Mouse (Mus musculus) forebrain, embryonic 14.5 days (tissue): ENCODE data around the gene Ccdc60. TPM values are rescaled to one million over a fixed set of nuclear protein-coding genes. Genes with fewer than 3 reads are reported as not detected.

Experiments used
- ATAC-seq: fragments of 200-750 bp; cut with Nextera tagmentation; 2 replicates; pipeline ENCODE4 v1.8.0; 2017; ENCODE audit warnings: mild to moderate bottlenecking, moderate library complexity
- DNase-seq: peaks from one replicate; pipeline ENCODE4 v3.0.0-alpha.2; 2015; ENCODE audit warnings: low spot score
- H3K27ac ChIP-seq: fragments of 300-500 bp; sonication (generic); 2 replicates; pipeline ENCODE4 v1.5.1; 2014; ENCODE audit warnings: low read depth, mild to moderate bottlenecking, control low read depth, low read length, moderate library complexity
- H3K27me3 ChIP-seq: fragments of 300-500 bp; sonication (generic); replicated peaks from 2 replicates; pipeline ENCODE4 v1.6.1; 2014; ENCODE audit warnings: low read length, control low read depth, mixed read lengths; ENCODE audit not compliant: control insufficient read depth, insufficient read depth
- H3K36me3 ChIP-seq: fragments of 300-500 bp; sonication (generic); 2 replicates; pipeline ENCODE4 v1.6.1; 2014; ENCODE audit warnings: low read length, control low read depth; ENCODE audit not compliant: control insufficient read depth, insufficient read depth
- H3K4me1 ChIP-seq: fragments of 300-500 bp; sonication (generic); 2 replicates; pipeline ENCODE4 v1.6.1; 2014; ENCODE audit warnings: antibody characterized with exemption, low read length, control low read depth; ENCODE audit not compliant: control insufficient read depth, insufficient read depth
- H3K4me2 ChIP-seq: fragments of 300-500 bp; sonication (generic); 2 replicates; pipeline ENCODE4 v1.6.1; 2014; ENCODE audit warnings: mild to moderate bottlenecking, control low read depth, low read length
- H3K4me3 ChIP-seq: fragments of 300-500 bp; sonication (generic); 2 replicates; pipeline ENCODE4 v1.5.1; 2014; ENCODE audit warnings: low read depth, low read length, control low read depth
- H3K9ac ChIP-seq: fragments of 300-500 bp; sonication (generic); 2 replicates; pipeline ENCODE4 v1.6.1; 2014; ENCODE audit warnings: mild to moderate bottlenecking, low read length, control low read depth, moderate library complexity
- H3K9me3 ChIP-seq: fragments of 300-500 bp; sonication (generic); replicated peaks from 2 replicates; pipeline ENCODE4 v1.6.1; 2016; ENCODE audit warnings: low read length, control low read depth, mixed read lengths; ENCODE audit not compliant: control insufficient read depth
- WGBS: fragments of 180-500 bp; shearing (Covaris S2); extraction: QIAGEN DNeasy Blood & Tissue Kit; methylation state at CpG from one replicate; pipeline ENCODE4 v1.1.7; 2014; 5-methylcytosine and 5-hydroxymethylcytosine counted together
- polyA plus RNA-seq: library from polyadenylated mRNA; unstranded; fragments of >200 nt; fragmentation: Nextera tagmentation; extraction: Ambion mirVana; gene quantifications from 2 replicates; pipeline ENCODE4 v1.2.1, GENCODE M21; 2014

Gene Ccdc60
- polyA plus RNA-seq, 1 experiment from 2014 or later: 0.89 TPM

DNA sequence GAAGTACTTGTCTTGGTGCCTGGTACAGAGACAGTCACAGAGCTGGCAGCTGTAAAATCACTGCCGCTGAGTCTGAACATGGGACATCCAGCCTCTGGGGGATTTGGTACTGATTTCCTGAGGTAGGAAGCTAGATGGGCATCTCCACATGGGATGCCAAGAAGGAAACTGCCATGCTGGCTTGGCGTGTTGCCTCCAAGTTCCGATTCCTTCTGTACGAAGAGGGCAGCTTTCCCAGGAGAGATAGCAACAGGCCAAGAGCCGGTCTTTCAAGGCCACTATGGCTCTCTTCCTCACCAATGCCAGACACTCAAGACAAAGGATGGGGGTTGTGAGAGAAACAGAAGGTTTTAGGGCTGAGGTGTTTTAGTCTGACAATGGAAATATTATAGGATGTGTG, 26.8 kb downstream of the Ccdc60 start:
- 96% methylated on average over 5 of the region's 5 CpGs for WGBS
- Histone ChIP-seq H3K27me3 (no peaks in the 10 kb centered on the region), H3K4me2 (no peak overlapping the region), H3K36me3 (no peaks in the 10 kb centered on the region), H3K4me3 (no peak overlapping the region), H3K9ac (no peak overlapping the region), H3K27ac (no peak overlapping the region), H3K4me1 (peaks cover 4% of the 10 kb centered on the region; the same call in 1 of the 2 replicates), H3K9me3 (no peaks in the 10 kb centered on the region)
- no peak for DNase-seq
- ATAC-seq: no peak

- Histone ChIP-seq H3K4me1 (peaks cover 4% of the 10 kb centered on the region; the same call in 1 of the 2 replicates), H3K9ac (no peak overlapping the region), H3K9me3 (no peaks in the 10 kb centered on the region), H3K4me2 (no peak overlapping the region), H3K27ac (no peak overlapping the region), H3K36me3 (no peaks in the 10 kb centered on the region), H3K4me3 (no peak overlapping the region), H3K27me3 (no peaks in the 10 kb centered on the region)
- DNase-seq: no peak
- WGBS: 89% methylated on average over 5 of the region's 5 CpGs
- ATAC-seq: no peak
Measured at GRCm38 (mm10) chr5:116260356-116260755, 28.4 kb downstream of the Ccdc60 start.

DNA sequence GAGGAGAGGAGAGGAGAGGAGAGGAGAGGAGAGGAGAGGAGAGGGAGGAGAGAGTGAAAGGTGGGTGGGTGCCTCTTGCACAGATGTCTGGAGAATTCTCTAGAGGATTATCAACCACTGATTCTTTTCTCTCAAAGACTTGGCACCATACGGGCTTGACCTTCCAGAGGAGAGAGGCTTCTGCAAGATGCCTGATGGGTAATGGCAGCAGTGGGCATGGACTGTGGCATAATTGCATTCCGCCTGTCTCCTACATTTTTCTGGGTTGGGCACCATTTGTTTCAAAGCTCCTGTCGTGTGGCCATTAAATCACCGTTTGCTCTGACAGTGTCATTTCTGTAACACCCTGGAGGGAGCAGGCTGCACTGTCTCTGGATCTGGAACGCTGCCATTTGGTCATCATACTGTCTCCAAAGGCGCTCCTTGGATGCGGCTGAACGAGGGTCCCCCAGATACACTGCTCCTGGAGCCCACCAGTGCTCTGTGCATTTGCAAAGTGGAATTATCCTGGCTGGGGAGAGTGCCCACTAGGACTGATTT, 30.4 kb downstream of the Ccdc60 start:
- DNase-seq (no peak), ATAC-seq (no peak)
- Histone ChIP-seq H3K9ac (no peak overlapping the region), H3K27me3 (no peaks in the 10 kb centered on the region), H3K4me2 (no peak overlapping the region), H3K27ac (no peak overlapping the region), H3K4me3 (no peak overlapping the region), H3K36me3 (no peaks in the 10 kb centered on the region), H3K9me3 (no peaks in the 10 kb centered on the region), H3K4me1 (peaks cover 4% of the 10 kb centered on the region; the same call in 1 of the 2 replicates)
- 59% methylated on average over 8 of the region's 8 CpGs for WGBS

DNA sequence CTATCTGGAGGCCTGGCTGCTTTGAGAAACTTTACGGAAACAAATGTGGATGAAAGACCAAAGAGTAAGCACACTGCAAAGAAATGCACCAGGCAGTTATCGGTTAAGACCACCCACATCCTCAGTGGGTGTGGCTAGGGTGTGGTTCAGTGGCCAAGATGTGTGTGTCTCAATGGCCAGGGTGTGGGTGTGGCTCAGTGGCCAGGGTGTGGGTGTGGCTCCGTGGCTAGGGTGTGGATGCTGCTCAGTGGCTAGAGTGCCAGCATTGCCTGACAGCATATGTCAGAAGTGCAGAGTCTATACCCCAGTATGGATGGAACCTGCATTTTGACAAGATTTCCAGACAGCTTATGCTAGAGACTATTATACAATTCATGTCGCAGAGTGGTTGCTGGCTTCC, 34.9 kb downstream of the Ccdc60 start:
- Histone ChIP-seq H3K27me3 (no peaks in the 10 kb centered on the region), H3K4me3 (no peak overlapping the region), H3K36me3 (no peaks in the 10 kb centered on the region), H3K9ac (no peak overlapping the region), H3K27ac (no peak overlapping the region), H3K9me3 (no peaks in the 10 kb centered on the region), H3K4me1 (peaks cover 4% of the 10 kb centered on the region; the same call in 1 of the 2 replicates), H3K4me2 (no peak overlapping the region)
- ATAC-seq (no peak), DNase-seq (no peak)
- WGBS: 87% methylated on average over 4 of the region's 4 CpGs

DNA sequence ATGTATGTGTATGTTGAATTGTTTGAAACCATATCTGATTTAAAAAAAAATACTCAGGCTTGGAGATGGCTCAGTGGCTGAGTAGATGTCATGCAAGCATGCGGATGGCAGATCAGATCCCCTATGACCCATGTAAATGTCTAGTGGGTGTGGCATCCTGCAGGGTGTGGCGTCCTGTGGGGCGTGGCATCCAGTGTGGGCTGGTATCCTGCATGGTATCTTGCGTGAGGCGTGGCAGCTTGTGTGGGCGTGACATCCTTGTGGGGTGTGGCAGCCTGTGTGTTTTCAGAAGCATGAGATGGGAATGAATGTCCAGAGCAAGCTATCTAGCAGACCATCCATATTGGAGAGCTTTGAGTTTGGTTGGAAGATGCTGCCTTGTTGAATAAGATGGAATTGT, 36.6 kb downstream of the Ccdc60 start:
- H3K9ac ChIP-seq: no peak overlapping the region
- DNase-seq: no peak
- H3K4me3 ChIP-seq: no peak overlapping the region
- no peaks in the 10 kb centered on the region for H3K4me1 ChIP-seq
- WGBS: 91% methylated on average over 6 of the region's 6 CpGs
- H3K27me3 ChIP-seq: no peaks in the 10 kb centered on the region
- H3K4me2 ChIP-seq: no peak overlapping the region
- no peak overlapping the region for H3K27ac ChIP-seq
- no peak for ATAC-seq
- H3K9me3 ChIP-seq: no peaks in the 10 kb centered on the region
- no peaks in the 10 kb centered on the region for H3K36me3 ChIP-seq

GRCm38 (mm10) chr5:116246642-116247041, 42.1 kb downstream of the Ccdc60 start:
- ATAC-seq: no peak
- Histone ChIP-seq H3K36me3 (no peaks in the 10 kb centered on the region), H3K4me3 (no peak overlapping the region), H3K4me1 (no peaks in the 10 kb centered on the region), H3K27ac (no peak overlapping the region), H3K9me3 (no peaks in the 10 kb centered on the region), H3K27me3 (no peaks in the 10 kb centered on the region), H3K9ac (no peak overlapping the region), H3K4me2 (no peak overlapping the region)
- WGBS: 85% methylated on average over 7 of the region's 7 CpGs
- DNase-seq: no peak

DNA sequence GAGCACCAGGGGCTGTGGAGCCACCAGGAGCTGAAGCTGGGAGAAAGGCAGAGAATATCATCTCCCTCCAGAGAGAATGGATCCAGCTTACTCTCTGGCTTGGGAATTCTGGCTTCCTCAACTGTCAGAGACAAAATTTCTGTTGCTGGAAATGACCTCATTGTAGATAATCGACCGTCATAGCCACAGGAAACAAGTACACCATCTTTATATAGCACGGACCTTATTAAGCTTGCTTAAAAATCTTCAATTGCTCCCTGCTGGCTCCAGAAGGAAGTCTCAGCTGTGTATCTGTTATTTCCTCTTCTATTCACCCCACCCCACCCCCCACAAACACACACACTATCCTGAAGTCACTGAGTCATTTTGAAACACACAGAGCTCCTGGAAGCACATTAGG, 44.3 kb downstream of the Ccdc60 start:
- Histone ChIP-seq H3K36me3 (no peaks in the 10 kb centered on the region), H3K9me3 (no peaks in the 10 kb centered on the region), H3K4me2 (no peak overlapping the region), H3K27ac (no peak overlapping the region), H3K4me1 (no peaks in the 10 kb centered on the region), H3K4me3 (no peak overlapping the region), H3K9ac (no peak overlapping the region), H3K27me3 (no peaks in the 10 kb centered on the region)
- WGBS: 78% methylated on average over 3 of the region's 3 CpGs
- no peak for DNase-seq
- ATAC-seq: no peak

GRCm38 (mm10) chr5:116243622-116244021, 45.2 kb downstream of the Ccdc60 start:
- Histone ChIP-seq H3K4me2 (no peak overlapping the region), H3K9ac (no peak overlapping the region), H3K4me3 (no peak overlapping the region), H3K4me1 (no peaks in the 10 kb centered on the region), H3K9me3 (no peaks in the 10 kb centered on the region), H3K36me3 (no peaks in the 10 kb centered on the region), H3K27me3 (no peaks in the 10 kb centered on the region), H3K27ac (no peak overlapping the region)
- DNase-seq (peak; percentile 34), ATAC-seq (no peak)
- WGBS: 64% methylated on average over 9 of the region's 9 CpGs

DNA sequence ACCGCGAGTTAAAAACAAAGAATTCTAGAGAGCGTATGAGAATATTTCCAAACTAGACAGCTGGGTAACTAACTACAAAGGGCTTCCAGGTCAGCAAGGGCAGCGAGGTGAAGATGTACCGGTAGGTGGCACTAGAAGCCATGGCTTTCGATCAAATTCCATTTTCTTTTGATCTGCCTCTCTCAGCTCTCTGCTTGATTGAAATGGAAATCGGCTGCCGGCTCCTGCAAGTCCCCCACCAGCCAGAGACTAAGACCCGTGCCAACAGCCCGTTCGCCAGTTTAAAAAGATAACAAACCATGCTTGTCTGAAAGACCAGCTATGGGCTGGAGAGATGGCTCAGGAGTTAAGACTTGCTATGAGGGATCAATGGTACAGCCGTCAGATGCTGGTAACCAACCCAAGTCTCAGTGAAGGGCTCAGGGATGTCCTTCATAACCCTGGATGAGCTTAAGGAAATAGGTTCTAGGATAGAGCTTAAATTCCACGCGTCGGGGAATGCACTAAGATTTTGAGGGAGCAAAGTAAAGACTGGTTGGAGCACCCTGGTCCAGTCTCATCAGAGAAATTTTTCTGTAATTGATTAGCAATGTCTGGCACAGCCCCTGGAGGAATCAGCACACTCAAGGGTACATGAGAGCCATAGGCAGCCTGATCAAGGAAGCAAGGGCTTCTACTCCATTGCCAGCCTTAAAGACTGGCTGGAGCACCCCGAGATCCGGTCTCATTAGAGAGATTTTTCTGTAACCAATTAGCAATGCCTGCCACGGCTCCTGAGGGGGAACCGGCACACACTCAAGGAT, 56.7 kb downstream of the Ccdc60 start:
- WGBS: 12% methylated on average over 19 of the region's 19 CpGs
- Histone ChIP-seq H3K9me3 (no peaks in the 10 kb centered on the region), H3K4me1 (no peaks in the 10 kb centered on the region; the same call in 1 of the 2 replicates), H3K27ac (peak overlapping the region; percentile 39; the same call in 1 of the 2 replicates), H3K4me2 (peak overlapping the region; percentile 48), H3K27me3 (no peaks in the 10 kb centered on the region), H3K36me3 (no peaks in the 10 kb centered on the region), H3K4me3 (peak overlapping the region; percentile 18), H3K9ac (peak overlapping the region; percentile 45; the same call in 1 of the 2 replicates)
- DNase-seq: peak; percentile 95
- peak; percentile 84 for ATAC-seq
